Mouse (Mus musculus) intestine, embryonic 14.5 days (tissue): ENCODE data around the gene Grifin. TPM values are rescaled to one million over a fixed set of nuclear protein-coding genes. Genes with fewer than 3 reads are reported as not detected.

Source experiments
- ATAC-seq: fragments of 200-750 bp; cut with Nextera tagmentation; replicated peaks from 2 replicates; pipeline ENCODE4 v1.8.0; 2017; ENCODE audit warnings: low read depth, moderate number of reproducible peaks, moderate TSS enrichment, moderate library complexity; ENCODE audit not compliant: low FRiP score, low TSS enrichment
- DNase-seq: peaks from one replicate; pipeline ENCODE4 v3.0.0-alpha.2; 2018; ENCODE audit warnings: low spot score
- H3K27ac ChIP-seq: fragments of 300-500 bp; sonication (generic); 2 replicates; pipeline ENCODE4 v1.5.1; 2014; ENCODE audit warnings: low read depth, mild to moderate bottlenecking, control low read depth
- H3K27me3 ChIP-seq: fragments of 300-500 bp; sonication (generic); replicated peaks from 2 replicates; pipeline ENCODE4 v1.6.1; 2014; ENCODE audit warnings: low read length, control low read depth; ENCODE audit not compliant: control insufficient read depth, insufficient read depth
- H3K36me3 ChIP-seq: fragments of 300-500 bp; sonication (generic); 2 replicates; pipeline ENCODE4 v1.6.1; 2014; ENCODE audit warnings: low read length, control low read depth; ENCODE audit not compliant: control insufficient read depth, insufficient read depth
- H3K4me1 ChIP-seq: fragments of 300-500 bp; sonication (generic); replicated peaks from 2 replicates; pipeline ENCODE4 v1.6.1; 2014; ENCODE audit warnings: low read length, control low read depth, mixed read lengths; ENCODE audit not compliant: control insufficient read depth, insufficient read depth
- H3K4me2 ChIP-seq: fragments of 300-500 bp; sonication (generic); 2 replicates; pipeline ENCODE4 v1.6.1; 2014; ENCODE audit warnings: low read length
- H3K4me3 ChIP-seq: fragments of 300-500 bp; sonication (generic); 2 replicates; pipeline ENCODE4 v1.5.1; 2014; ENCODE audit warnings: low read depth, low read length, control low read depth, mixed read lengths
- H3K9ac ChIP-seq: fragments of 300-500 bp; sonication (generic); 2 replicates; pipeline ENCODE4 v1.6.1; 2014; ENCODE audit warnings: mild to moderate bottlenecking, low read length
- H3K9me3 ChIP-seq: fragments of 300-500 bp; sonication (generic); 2 replicates; pipeline ENCODE4 v1.6.1; 2016; ENCODE audit warnings: low read length, control low read depth; ENCODE audit not compliant: control insufficient read depth
- WGBS: fragments of 180-500 bp; shearing (Covaris S2); extraction: QIAGEN DNeasy Blood & Tissue Kit; methylation state at CpG from one replicate; pipeline ENCODE4 v1.1.7; 2014; 5-methylcytosine and 5-hydroxymethylcytosine counted together
- polyA plus RNA-seq: library from polyadenylated mRNA; unstranded; fragments of >200 nt; fragmentation: Nextera tagmentation; extraction: Ambion mirVana; gene quantifications from 2 replicates; pipeline ENCODE4 v1.2.1, GENCODE M21; 2014

Gene Grifin
- polyA plus RNA-seq, 1 experiment from 2014 or later: not detected

DNA sequence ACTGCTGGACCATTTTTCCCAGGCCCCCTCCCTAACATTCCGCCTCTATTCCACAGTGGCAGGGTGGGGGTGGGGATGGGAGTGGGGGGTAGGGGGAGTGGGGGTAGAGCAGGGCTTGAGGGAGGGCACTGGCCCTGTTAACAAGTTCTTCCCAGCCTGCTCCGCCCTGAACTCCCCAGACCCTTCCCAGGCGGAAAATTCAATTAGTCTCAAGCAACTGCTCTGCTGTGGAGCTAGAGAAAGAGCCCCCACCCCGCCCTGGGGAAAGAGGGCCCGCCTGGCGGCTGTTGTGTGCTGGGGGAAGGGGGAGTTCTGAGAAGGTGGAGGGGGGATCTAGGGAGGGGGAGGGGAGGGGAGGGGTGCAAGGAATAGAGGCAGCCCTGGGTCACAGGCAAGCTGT is 14.9 kb upstream of the Grifin start:
- ATAC-seq (peak; percentile 18; the same call in 1 of the 2 replicates), DNase-seq (no peak)
- Histone ChIP-seq H3K9ac (no peak overlapping the region), H3K4me2 (no peak overlapping the region), H3K27me3 (no peaks in the 10 kb centered on the region), H3K4me3 (no peak overlapping the region), H3K27ac (no peak overlapping the region), H3K36me3 (no peaks in the 10 kb centered on the region), H3K4me1 (peaks cover 29% of the 10 kb centered on the region; the same call in 1 of the 2 replicates), H3K9me3 (no peaks in the 10 kb centered on the region)
- WGBS: 29% methylated on average over 6 of the region's 6 CpGs

DNA sequence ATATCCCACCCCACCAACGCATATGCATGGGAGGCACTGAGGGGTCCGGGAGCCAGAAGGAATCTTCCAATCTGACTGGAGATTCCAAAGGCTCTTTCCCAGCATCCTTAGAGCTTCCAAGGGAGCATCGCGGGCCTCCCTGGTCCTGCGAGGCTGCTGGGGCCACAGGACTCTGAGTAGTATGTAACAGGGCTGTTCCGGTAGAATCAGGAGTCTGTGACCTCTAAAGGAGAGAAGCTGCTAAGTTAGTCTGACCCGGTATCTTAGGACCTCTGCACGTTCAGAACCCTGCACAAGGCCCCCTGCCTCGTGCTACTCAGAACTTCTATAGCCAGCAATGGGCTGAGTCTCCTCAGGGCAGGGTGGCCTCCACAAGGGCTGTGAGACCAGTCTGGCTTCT is 14.3 kb upstream of the Grifin start:
- H3K27me3 ChIP-seq: no peaks in the 10 kb centered on the region
- H3K9ac ChIP-seq: no peak overlapping the region
- H3K4me2 ChIP-seq: no peak overlapping the region
- no peaks in the 10 kb centered on the region for H3K9me3 ChIP-seq
- no peak overlapping the region for H3K4me3 ChIP-seq
- ATAC-seq (no peak), DNase-seq (no peak)
- peaks cover 29% of the 10 kb centered on the region; the same call in 1 of the 2 replicates for H3K4me1 ChIP-seq
- H3K27ac ChIP-seq: no peak overlapping the region
- WGBS: 56% methylated on average over 9 of the region's 9 CpGs
- H3K36me3 ChIP-seq: no peaks in the 10 kb centered on the region

DNA sequence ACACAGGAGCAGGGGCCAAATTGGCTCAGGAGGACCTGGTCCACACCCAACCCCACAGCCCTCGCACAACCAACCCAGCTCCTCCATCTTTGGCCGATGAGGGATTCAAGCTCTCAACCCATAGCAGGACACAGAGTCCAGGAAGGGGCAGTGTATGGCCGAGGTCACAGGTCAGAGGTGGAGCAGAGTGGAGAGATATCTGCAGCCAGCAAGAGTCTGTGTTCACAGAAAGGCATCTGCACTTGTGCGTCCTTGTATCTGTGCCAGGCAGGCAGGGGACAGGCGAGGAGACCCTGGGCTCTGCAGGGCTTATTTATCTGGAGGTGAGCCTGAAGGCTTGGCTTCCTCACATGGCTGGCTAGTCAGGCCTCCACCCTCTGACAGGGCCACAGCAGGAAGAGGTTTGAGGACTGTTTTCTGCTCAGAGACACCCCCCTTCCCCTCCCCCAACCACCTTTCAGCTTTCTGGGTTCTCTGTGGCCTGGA is 10.6 kb upstream of the Grifin start:
- Histone ChIP-seq H3K27ac (no peak overlapping the region), H3K9ac (no peak overlapping the region), H3K27me3 (no peaks in the 10 kb centered on the region), H3K4me2 (no peak overlapping the region), H3K4me3 (no peak overlapping the region), H3K4me1 (peaks cover 15% of the 10 kb centered on the region; the same call in 1 of the 2 replicates), H3K9me3 (no peaks in the 10 kb centered on the region), H3K36me3 (no peaks in the 10 kb centered on the region)
- DNase-seq (no peak), ATAC-seq (no peak)
- WGBS: 40% methylated on average over 5 of the region's 5 CpGs

DNA sequence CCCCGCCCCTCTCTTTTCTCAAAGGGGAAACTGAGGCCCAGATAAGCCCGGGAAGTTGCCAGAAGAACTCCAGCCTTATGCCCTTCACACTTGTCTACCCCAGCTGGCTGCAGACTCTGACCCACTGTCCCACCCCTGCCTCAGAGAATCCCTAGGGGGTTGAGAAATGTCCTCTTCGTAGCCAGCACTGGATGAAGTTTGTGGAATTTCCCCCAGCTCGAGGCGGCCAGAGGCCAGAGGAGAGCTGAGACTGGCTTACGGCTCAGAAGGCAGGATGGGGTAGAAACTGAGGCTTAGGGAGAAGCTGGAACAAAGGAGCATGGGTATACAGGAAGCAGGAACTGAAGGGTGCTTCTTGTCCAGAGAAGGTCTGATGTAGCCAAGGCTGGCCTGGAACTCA is 7.7 kb upstream of the Grifin start:
- H3K27ac ChIP-seq: no peak overlapping the region
- no peak for DNase-seq
- no peaks in the 10 kb centered on the region for H3K27me3 ChIP-seq
- ATAC-seq: no peak
- H3K9ac ChIP-seq: no peak overlapping the region
- H3K4me3 ChIP-seq: no peak overlapping the region
- peaks cover 6% of the 10 kb centered on the region; the same call in 1 of the 2 replicates for H3K4me1 ChIP-seq
- no peaks in the 10 kb centered on the region for H3K9me3 ChIP-seq
- H3K4me2 ChIP-seq: no peak overlapping the region
- 76% methylated on average over 6 of the region's 6 CpGs for WGBS
- H3K36me3 ChIP-seq: no peaks in the 10 kb centered on the region

DNA sequence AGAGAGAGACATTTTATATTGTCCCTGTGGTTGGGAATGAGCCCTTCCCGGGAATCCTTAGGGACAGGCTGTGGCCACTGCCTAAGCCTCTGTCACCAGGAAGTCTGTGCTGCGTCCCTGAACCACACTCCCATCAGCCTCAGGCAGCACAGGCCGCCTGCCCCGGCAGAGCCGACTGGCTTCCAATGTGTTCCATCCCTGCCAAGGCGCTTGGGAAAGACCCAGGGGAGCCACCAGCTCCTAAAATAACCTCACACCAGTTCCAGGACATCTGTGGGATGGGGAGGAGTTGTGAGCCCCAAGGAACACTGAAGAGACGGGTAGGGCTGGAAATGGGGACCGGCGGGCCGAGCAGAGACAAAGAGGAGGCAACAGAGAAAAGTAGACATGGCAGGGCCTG is 6.8 kb upstream of the Grifin start:
- Histone ChIP-seq H3K27ac (no peak overlapping the region), H3K27me3 (no peaks in the 10 kb centered on the region), H3K4me2 (no peak overlapping the region), H3K36me3 (no peaks in the 10 kb centered on the region), H3K4me1 (peaks cover 11% of the 10 kb centered on the region), H3K9ac (no peak overlapping the region), H3K4me3 (no peak overlapping the region), H3K9me3 (no peaks in the 10 kb centered on the region)
- WGBS: 70% methylated on average over 10 of the region's 10 CpGs
- no peak for DNase-seq
- ATAC-seq: no peak

DNA sequence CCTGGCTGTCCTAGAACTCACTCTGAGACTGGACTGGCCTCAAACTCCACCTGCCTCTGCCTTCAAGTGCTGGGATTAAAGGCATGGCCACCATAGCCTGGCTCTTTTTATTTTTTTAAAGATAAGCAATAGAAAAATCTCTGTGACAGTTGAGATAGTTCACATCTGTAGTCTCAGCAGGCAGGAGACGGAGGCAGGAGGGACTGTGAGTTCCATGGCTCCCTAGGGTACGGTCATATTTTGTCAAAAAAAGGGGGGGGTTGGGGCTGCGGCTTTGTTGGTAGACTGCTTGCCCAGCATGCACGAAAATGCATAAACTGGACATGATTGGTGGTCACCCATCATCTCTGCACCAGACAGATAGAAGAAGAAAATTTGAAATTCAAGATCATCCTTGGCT is 6.3 kb upstream of the Grifin start:
- peaks cover 11% of the 10 kb centered on the region for H3K4me1 ChIP-seq
- ATAC-seq (no peak), DNase-seq (no peak)
- H3K4me2 ChIP-seq: no peak overlapping the region
- H3K36me3 ChIP-seq: no peaks in the 10 kb centered on the region
- no peak overlapping the region for H3K4me3 ChIP-seq
- no peaks in the 10 kb centered on the region for H3K27me3 ChIP-seq
- H3K9ac ChIP-seq: no peak overlapping the region
- 71% methylated on average over 4 of the region's 4 CpGs for WGBS
- H3K27ac ChIP-seq: no peak overlapping the region
- H3K9me3 ChIP-seq: no peaks in the 10 kb centered on the region

DNA sequence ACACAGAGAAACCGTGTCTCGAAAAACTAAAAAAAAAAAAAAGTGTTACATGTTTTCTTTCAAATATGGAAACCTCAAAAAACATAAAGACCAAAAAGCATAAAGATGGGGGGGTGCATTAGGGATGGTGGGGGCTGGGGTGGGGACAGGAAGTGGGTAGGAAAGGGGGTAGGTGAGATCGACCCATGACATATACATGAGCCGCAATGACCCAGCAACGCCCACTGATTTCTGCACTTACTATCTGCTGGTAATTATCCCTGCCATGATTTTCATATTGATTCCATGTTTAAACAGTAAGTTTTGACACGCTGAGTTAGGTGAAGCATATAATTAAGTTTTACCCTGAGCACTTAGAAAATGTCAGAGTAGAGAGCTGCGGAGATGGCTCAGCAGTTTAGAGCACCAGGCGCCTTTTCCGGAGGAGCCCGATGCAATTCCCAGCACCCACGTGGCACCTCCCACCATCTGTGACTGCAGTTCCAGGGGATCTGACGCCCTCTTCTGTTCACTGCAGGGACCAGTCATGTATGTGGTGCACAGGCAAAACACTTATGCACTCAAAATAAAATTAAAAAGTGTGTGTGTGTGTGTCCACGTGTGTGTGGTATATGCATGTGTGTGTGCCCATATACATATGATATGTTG is 5.5 kb upstream of the Grifin start:
- no peak overlapping the region for H3K9ac ChIP-seq
- peaks cover 11% of the 10 kb centered on the region for H3K4me1 ChIP-seq
- no peaks in the 10 kb centered on the region for H3K36me3 ChIP-seq
- DNase-seq (no peak), ATAC-seq (no peak)
- no peaks in the 10 kb centered on the region for H3K9me3 ChIP-seq
- H3K27me3 ChIP-seq: no peaks in the 10 kb centered on the region
- no peak overlapping the region for H3K27ac ChIP-seq
- no peak overlapping the region for H3K4me2 ChIP-seq
- H3K4me3 ChIP-seq: no peak overlapping the region
- 91% methylated on average over 13 of the region's 13 CpGs for WGBS

DNA sequence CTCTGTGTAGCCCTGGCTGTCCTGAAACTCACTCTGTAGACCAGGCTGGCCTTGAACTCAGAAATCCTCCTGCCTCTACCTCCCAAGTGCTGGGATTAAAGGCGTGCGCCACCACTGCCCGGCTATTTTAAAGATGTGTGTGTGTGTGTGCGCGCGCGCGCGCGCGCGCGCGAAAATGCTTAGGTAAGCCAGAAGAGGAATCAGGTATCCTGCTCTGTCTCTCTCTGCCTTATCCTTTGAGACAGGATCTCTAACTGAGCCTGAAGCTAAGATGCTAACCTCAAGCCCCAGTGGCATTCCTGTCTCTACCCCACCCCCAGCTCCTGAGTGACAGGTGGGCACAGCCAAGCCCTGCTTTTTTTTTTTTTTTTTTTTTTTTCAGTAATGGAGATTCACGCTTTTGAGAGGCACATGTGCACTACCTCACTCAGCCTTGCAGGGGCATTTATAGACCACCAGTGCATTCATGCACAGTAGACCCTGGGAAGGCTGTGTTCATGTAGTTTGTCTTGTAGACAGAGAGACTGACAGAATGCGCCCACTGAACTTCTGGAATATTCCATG is 4.2 kb upstream of the Grifin start:
- WGBS: 82% methylated on average over 16 of the region's 16 CpGs
- DNase-seq: no peak
- Histone ChIP-seq H3K27ac (no peak overlapping the region), H3K9me3 (no peaks in the 10 kb centered on the region), H3K27me3 (no peaks in the 10 kb centered on the region), H3K4me1 (peaks cover 11% of the 10 kb centered on the region), H3K4me3 (no peak overlapping the region), H3K4me2 (no peak overlapping the region), H3K36me3 (no peaks in the 10 kb centered on the region), H3K9ac (no peak overlapping the region)
- ATAC-seq: no peak
